Mouse (Mus musculus) c-Kit-negative CD71-positive TER-119-positive erythroid progenitor cells, embryonic 14.5 days (primary cell): ENCODE results near the gene Cdsn.

Experiments used
- DNase-seq: peaks from one replicate; pipeline ENCODE4 v3.0.0-alpha.2; 2013; ENCODE audit warnings: low read depth, low spot score

Cdsn gene

GRCm38 (mm10) chr17:35570836-35571235 is 18.9 kb downstream of the Cdsn start:
- DNase-seq = no peak

GRCm38 (mm10) chr17:35571477-35571876 is 19.5 kb downstream of the Cdsn start:
- no peak for DNase-seq

- peak; percentile 80 for DNase-seq
Observed at GRCm38 (mm10) chr17:35578211-35578610, 26.3 kb downstream of the Cdsn start.

GRCm38 (mm10) chr17:35582900-35583299 is 31.0 kb downstream of the Cdsn start:
- no peak for DNase-seq

- peak; percentile 35 for DNase-seq
Observed at GRCm38 (mm10) chr17:35584330-35584937, 32.5 kb downstream of the Cdsn start.

- no peak for DNase-seq
Observed at GRCm38 (mm10) chr17:35587291-35587690, 35.4 kb downstream of the Cdsn start.

GRCm38 (mm10) chr17:35588387-35588786 is 36.5 kb downstream of the Cdsn start:
- no peak for DNase-seq

GRCm38 (mm10) chr17:35590410-35591218 is 38.7 kb downstream of the Cdsn start:
- DNase-seq = peak; percentile 8

GRCm38 (mm10) chr17:35591219-35591578 is 39.3 kb downstream of the Cdsn start:
- no peak for DNase-seq

GRCm38 (mm10) chr17:35591731-35592130 is 39.8 kb downstream of the Cdsn start:
- DNase-seq = no peak

- DNase-seq = no peak
Observed at GRCm38 (mm10) chr17:35592131-35592530, 40.2 kb downstream of the Cdsn start.

GRCm38 (mm10) chr17:35593786-35594185 is 41.9 kb downstream of the Cdsn start:
- DNase-seq = no peak

- no peak for DNase-seq
Observed at GRCm38 (mm10) chr17:35594456-35594855, 42.5 kb downstream of the Cdsn start.

GRCm38 (mm10) chr17:35597399-35597798 is 45.5 kb downstream of the Cdsn start:
- no peak for DNase-seq

GRCm38 (mm10) chr17:35601249-35601648 is 49.3 kb downstream of the Cdsn start, which contains the start of gene Sfta2:
Gene Sfta2, plus strand, starts transcription at chr17:35601549.
- DNase-seq = no peak

- no peak for DNase-seq
Observed at GRCm38 (mm10) chr17:35601736-35602354, 49.9 kb downstream of the Cdsn start.
